Mouse (Mus musculus) E14TG2a.4 (cell line): ENCODE results near the gene Gcn1l1.

Source experiments
- CTCF ChIP-seq: conservative IDR thresholded peaks from 2 replicates; pipeline ENCODE4 v1.5.1; 2014; ENCODE audit warnings: low read length
- NANOG ChIP-seq: IDR thresholded peaks from 2 replicates; pipeline ENCODE4 v1.6.1; 2014; ENCODE audit warnings: borderline replicate concordance, low read length, mixed read lengths
- POU5F1 ChIP-seq: IDR thresholded peaks from 2 replicates; pipeline ENCODE4 v1.6.1; 2014; ENCODE audit warnings: low read length, borderline replicate concordance

GRCm38 (mm10) chr5:115657234-115657633 is 92.2 kb downstream of the Gcn1l1 start:
- TF ChIP-seq CTCF (no peak), NANOG (no peak), POU5F1 (no peak)
